Mouse (Mus musculus): ENCODE data around the gene Scaf8. TPM values are rescaled to one million over a fixed set of nuclear protein-coding genes. Genes with fewer than 3 reads are reported as not detected.
"Not testable (repeated sequence)": the region's sequence is repeated elsewhere in the genome, so short reads cannot be mapped to it uniquely, and the experiment has no call there.

Scaf8 gene
- polyA plus RNA-seq, 1 experiment from 2014 or later: 22.7 TPM

DNA sequence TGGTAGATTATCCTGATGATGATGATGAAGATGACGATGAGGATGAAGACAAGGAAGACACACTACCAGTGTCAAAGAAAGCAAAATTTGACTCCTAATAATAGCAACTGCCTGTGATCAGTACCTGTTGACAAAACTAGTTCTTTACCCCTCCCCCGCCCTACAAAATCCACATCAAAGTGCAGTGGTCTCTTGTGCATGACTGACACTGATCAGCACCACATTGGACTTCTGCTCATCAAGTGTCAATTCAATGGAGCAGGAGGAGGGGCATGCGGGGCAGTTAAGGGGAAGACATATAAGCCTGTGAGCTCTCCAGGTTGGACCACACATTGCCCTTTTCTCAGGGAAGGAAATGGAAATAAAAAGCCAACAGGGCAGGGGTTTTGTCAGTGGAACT lies 29.6 kb upstream of the Scaf8 start:
- Histone ChIP-seq H3K36me3 (no peaks in the 10 kb centered on the region), H3K27me3 (no peaks in the 10 kb centered on the region), H3K4me2 (peak overlapping the region; percentile 65), H3K4me1 (0 out of 2 replicates have a peak, but pooled peaks cover 4% of the 10 kb centered on the region), H3K9ac (peak overlapping the region; percentile 68; the same call in 1 of the 2 replicates), H3K27ac (peak overlapping the region; percentile 93; the same call in 1 of the 2 replicates), H3K4me3 (peak overlapping the region; percentile 51), H3K9me3 (peaks cover 3% of the 10 kb centered on the region)
- ATAC-seq (ENCODE audit: insufficient number of reproducible peaks, insufficient read depth, low FRiP score, low TSS enrichment, low read depth): no peak
- 58% methylated on average over 3 of the region's 3 CpGs for WGBS

DNA sequence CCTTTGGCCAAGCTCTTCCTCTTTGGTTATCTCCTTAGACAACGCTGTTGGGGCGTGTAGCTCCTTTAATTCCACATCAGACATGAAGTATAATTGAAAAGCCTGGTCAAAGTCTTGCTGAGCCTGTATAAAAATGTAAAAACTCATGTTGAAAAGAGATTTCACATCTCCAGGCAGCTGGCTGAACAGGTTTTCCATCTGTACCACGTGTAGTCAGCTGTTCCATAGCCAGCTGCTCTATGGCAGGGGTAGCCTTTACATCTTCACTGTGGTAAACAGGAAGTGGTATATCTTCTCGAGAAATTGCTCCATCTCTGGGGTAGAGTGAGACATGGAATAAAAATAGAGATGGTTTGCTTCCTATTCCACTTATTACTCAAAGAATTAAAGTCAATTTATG lies 22.1 kb upstream of the Scaf8 start:
- Histone ChIP-seq H3K36me3 (no peaks in the 10 kb centered on the region), H3K4me2 (no peak overlapping the region), H3K9me3 (no peaks in the 10 kb centered on the region), H3K27ac (no peak overlapping the region), H3K27me3 (no peaks in the 10 kb centered on the region), H3K4me3 (no peak overlapping the region), H3K9ac (no peak overlapping the region), H3K4me1 (no peaks in the 10 kb centered on the region; the same call in 1 of the 2 replicates)
- 44% methylated on average over 4 of the region's 4 CpGs for WGBS
- no peak for ATAC-seq (ENCODE audit: insufficient number of reproducible peaks, insufficient read depth, low FRiP score, low TSS enrichment, low read depth)

DNA sequence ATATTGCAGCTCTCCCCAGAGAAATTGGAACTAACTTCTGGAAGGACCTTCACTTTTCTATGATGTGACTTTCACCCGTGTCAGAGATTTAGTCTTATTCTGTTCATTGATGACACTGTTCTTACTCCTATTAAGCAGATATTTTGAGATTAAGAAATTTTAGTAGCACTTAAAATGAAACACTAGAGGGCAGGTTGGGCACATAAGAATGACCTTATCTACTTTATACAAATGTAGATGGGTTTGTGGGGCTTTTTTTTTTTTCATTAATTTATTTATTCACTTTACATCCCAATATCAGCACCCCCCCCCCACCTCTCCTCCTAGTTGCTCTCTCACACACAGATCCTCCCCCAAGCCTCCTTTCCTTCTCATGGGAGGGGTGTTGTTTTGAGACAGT lies 15.5 kb upstream of the Scaf8 start:
- H3K4me3 ChIP-seq; H3K4me2 ChIP-seq; H3K4me1 ChIP-seq; H3K27ac ChIP-seq; H3K36me3 ChIP-seq; H3K27me3 ChIP-seq; H3K9ac ChIP-seq; ATAC-seq (ENCODE audit: insufficient number of reproducible peaks, insufficient read depth, low FRiP score, low TSS enrichment, low read depth); H3K9me3 ChIP-seq: not testable (repeated sequence)
- WGBS: 83% methylated on average over 1 of the region's 1 CpGs

DNA sequence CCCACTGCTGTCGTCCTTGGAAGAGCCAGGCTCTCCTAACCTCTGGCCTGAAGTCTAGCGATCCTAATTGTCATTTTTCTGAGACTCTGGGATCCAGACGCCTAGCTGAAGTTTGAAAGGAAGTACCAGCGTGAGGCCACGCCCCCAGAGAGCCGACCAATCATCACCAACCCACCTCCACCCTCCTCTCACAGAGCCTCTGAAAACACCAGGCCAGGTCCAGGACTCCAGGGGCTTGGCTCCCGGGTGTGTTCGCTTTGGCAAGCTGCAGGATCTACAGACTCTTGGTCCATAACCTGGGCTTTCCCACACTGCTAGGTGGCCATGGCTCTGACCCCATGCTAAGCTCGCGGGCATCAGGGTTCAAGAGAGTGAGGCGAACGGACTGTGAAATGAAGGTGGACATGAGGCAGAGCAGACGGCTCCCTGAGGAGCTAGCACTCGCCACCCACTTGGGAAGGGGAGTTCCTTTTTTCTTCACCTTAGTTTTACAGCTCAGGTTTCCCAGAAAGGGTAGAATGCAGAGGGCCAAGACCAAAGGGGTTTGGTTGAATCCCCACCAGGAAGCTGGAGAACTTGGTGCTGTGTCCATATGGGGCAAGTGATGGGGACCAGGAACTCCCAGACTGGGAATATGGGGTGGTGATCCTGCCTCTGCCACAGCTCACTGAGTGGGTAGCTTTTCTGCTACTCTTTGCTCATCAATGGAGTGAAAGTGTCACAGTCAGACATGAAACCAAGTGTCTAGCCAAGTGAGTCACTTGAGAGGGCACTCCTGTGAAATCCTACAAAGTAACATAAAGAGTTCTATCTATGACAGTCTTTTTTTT lies 12.2 kb upstream of the Scaf8 start:
- WGBS: 4% methylated on average over 14 of the region's 14 CpGs
- peaks cover 5% of the 10 kb centered on the region; the same call in 1 of the 2 replicates for H3K4me1 ChIP-seq
- H3K36me3 ChIP-seq: no peaks in the 10 kb centered on the region
- no peaks in the 10 kb centered on the region for H3K27me3 ChIP-seq
- peak overlapping the region; percentile 70 for H3K4me2 ChIP-seq
- no peak overlapping the region for H3K27ac ChIP-seq
- ATAC-seq (ENCODE audit: insufficient number of reproducible peaks, insufficient read depth, low FRiP score, low TSS enrichment, low read depth): peak; percentile 76
- H3K9me3 ChIP-seq: no peaks in the 10 kb centered on the region
- H3K9ac ChIP-seq: peak overlapping the region; percentile 71
- peak overlapping the region; percentile 43 for H3K4me3 ChIP-seq

DNA sequence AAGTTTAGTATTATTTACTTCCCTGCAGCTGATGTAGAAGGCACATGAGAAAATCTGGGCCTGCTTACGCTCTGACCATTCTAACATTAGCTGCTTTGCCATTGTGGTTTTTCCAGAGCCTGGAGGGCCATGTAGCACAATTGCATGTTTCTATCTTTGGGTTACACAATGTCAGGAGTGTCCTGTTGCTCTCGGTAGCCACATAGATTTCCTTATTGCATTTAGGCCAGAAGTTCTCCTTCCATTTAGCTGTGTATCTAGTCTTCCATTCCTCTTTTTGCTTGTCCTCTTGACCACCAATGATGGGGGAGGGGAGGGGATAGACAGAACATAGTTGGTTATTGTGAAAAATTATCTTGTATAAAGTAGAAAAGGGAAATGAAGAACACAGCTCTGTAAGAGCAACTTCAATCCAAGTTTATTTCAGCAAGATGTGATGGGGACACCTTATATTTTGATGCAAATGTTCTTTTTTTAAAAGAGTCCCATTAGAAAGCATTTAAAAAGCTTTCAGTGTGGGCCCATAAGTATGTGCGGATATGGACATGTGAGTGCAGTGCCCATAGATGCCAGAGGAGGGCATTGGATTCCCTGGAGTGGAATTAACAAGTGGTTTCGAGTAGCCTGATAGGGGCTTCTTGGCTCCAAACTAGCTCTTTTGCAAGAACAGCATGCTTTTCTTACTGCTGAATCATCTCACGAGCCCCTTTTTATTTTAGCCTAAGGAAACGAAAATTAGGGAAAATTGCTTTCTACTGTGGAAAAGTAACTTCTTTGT lies 10.4 kb upstream of the Scaf8 start:
- no peaks in the 10 kb centered on the region for H3K27me3 ChIP-seq
- no peak overlapping the region for H3K4me3 ChIP-seq
- no peaks in the 10 kb centered on the region for H3K9me3 ChIP-seq
- peaks cover 5% of the 10 kb centered on the region; the same call in 1 of the 2 replicates for H3K4me1 ChIP-seq
- no peak overlapping the region for H3K9ac ChIP-seq
- 82% methylated on average over 6 of the region's 6 CpGs for WGBS
- no peak for ATAC-seq (ENCODE audit: insufficient number of reproducible peaks, insufficient read depth, low FRiP score, low TSS enrichment, low read depth)
- no peak overlapping the region for H3K4me2 ChIP-seq
- no peak overlapping the region for H3K27ac ChIP-seq
- no peaks in the 10 kb centered on the region for H3K36me3 ChIP-seq

DNA sequence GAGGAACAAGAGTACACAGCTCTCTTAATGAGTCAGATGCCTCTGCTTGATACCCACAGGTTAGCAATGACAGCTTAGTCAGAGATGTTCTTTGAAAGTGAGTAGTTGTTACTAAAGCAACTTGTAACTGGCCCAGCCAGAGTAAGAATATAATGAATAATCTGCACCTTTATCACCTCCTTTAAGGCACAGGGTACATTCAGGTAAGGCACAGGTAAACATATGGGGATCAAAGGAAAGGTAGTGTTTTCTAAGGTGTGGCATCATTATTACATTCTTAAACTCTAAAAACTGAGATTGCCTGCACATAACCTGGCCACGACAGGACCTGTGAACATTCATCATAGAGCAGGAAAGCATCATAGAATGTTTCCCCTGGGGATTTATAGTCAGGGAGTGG lies 9.8 kb upstream of the Scaf8 start:
- Histone ChIP-seq H3K9ac (no peak overlapping the region), H3K27ac (no peak overlapping the region), H3K27me3 (no peaks in the 10 kb centered on the region), H3K9me3 (no peaks in the 10 kb centered on the region), H3K36me3 (no peaks in the 10 kb centered on the region), H3K4me2 (no peak overlapping the region), H3K4me1 (peaks cover 5% of the 10 kb centered on the region; the same call in 1 of the 2 replicates), H3K4me3 (no peak overlapping the region)
- WGBS: 87% methylated on average over 1 of the region's 1 CpGs
- ATAC-seq (ENCODE audit: insufficient number of reproducible peaks, insufficient read depth, low FRiP score, low TSS enrichment, low read depth): no peak

DNA sequence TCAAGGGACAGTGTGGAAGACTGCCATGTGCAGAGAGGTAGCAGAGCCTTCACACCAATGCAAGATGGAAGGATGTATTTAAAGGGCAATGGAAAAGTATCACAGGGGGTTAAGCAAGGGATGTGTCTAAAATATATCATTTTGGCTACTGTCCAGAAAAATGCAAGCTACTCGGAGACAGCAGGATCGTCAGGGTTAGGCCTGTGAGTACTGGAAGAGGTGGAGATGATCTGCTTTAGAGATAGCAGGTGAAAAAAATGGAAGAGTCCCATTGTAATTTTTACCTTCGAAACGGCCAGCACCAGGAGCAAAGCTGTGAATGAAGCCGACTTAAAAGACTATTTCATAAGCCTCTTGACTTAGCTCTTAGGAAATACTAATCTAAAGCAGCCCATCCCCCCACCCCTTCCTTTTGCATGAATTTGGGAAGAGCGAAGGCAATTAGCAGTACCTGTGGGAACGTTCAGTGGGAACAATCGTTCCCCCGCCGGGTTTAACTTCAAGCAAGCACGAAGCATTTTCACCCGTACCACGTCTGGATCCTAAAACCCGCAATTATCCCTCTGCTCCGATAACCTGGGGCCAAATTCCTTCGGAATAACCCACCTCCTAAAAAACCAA lies 925 bp upstream of the Scaf8 start:
- Histone ChIP-seq H3K36me3 (peaks cover 5% of the 10 kb centered on the region; the same call in 1 of the 2 replicates), H3K4me2 (peak overlapping the region; percentile 71), H3K4me1 (peaks cover 23% of the 10 kb centered on the region), H3K9me3 (no peaks in the 10 kb centered on the region), H3K27ac (peak overlapping the region; percentile 99), H3K27me3 (no peaks in the 10 kb centered on the region), H3K4me3 (peak overlapping the region; percentile 93), H3K9ac (peak overlapping the region; percentile 97)
- 1% methylated on average over 16 of the region's 16 CpGs for WGBS
- no peak for ATAC-seq (ENCODE audit: insufficient number of reproducible peaks, insufficient read depth, low FRiP score, low TSS enrichment, low read depth)

DNA sequence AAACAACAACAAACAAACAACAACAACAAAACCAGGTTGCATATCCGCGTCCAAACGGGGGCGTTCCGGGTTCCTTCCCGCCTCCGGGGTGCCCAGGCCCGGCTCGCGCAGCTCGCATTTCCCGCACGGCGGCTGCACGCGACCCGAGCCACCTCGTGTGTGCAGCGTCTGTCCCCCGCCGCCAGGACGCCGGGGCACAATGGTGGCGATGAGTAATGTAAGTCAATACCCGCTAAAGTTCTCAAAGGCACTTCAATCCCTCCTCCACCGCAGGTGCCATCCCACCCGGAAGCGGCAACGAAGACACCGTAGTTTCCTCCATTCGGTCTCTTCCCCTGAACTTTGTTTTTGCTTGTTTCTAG lies 433 bp upstream of the Scaf8 start:
- Histone ChIP-seq H3K27me3 (no peaks in the 10 kb centered on the region), H3K27ac (peak overlapping the region; percentile 99), H3K4me3 (peak overlapping the region; percentile 93), H3K9me3 (no peaks in the 10 kb centered on the region), H3K4me1 (peaks cover 23% of the 10 kb centered on the region), H3K9ac (peak overlapping the region; percentile 97), H3K36me3 (peaks cover 5% of the 10 kb centered on the region; the same call in 1 of the 2 replicates), H3K4me2 (peak overlapping the region; percentile 71)
- WGBS: under 1% methylated on average over 31 of the region's 31 CpGs
- peak; percentile 78 for ATAC-seq (ENCODE audit: insufficient number of reproducible peaks, insufficient read depth, low FRiP score, low TSS enrichment, low read depth)

DNA sequence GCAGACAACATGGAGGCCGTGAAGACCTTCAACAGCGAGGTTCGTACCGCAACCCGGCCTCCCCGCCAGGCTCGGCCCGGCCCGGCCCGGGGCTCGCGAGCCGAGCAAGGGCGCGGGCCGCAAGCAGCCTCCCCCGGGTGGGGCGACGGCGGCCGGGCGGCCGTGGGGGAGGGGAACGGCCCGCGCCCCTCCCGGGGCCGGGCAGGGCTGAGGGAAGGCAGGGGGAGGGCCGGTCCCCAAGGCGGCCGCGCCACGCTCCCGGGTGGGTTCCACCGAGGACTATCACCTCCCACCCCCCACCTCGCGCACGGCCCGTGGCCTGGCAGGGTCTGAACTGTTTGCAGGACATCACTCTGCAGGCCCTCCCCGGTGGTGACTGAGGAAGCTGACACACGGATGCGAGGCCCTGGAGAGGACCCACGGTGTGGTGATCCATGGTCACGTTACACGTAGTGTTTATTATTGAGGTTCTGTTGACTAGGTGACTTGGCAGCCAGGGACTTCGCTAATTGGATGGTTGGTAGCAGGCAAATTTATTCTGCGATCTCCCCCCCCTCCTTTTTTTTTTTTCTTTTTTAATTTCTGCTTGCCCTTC lies 705 bp downstream of the Scaf8 start:
- Histone ChIP-seq H3K4me3 (peak overlapping the region; percentile 93), H3K4me2 (peak overlapping the region; percentile 71), H3K9me3 (no peaks in the 10 kb centered on the region), H3K9ac (peak overlapping the region; percentile 97), H3K36me3 (peaks cover 5% of the 10 kb centered on the region; the same call in 1 of the 2 replicates), H3K27ac (peak overlapping the region; percentile 99), H3K27me3 (no peaks in the 10 kb centered on the region), H3K4me1 (peaks cover 23% of the 10 kb centered on the region)
- ATAC-seq (ENCODE audit: insufficient number of reproducible peaks, insufficient read depth, low FRiP score, low TSS enrichment, low read depth): peak; percentile 68; the same call in 1 of the 2 replicates
- under 1% methylated on average over 45 of the region's 47 CpGs for WGBS

DNA sequence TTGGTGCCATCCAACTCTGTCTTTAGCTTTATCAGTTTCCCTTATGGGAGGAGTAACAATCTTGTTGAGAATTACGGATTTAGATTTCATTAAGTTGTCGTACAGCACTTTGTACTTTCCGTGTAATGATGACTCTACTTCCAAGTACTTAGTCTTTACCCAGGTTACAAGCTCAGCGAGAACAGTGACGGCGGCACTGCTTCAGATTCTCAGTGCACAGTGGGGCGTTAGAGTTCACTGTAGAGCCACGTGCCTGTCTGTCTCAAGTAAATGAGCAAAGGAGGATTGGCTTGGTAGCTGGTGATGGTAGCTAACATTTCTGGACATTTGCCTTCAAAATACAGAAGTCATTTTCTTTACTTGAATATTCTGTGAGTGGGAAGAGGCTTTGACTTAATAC lies 6.2 kb downstream of the Scaf8 start:
- peaks cover 17% of the 10 kb centered on the region for H3K4me1 ChIP-seq
- not testable (repeated sequence) for ATAC-seq (ENCODE audit: insufficient number of reproducible peaks, insufficient read depth, low FRiP score, low TSS enrichment, low read depth); H3K4me2 ChIP-seq; H3K27me3 ChIP-seq; H3K36me3 ChIP-seq; H3K27ac ChIP-seq; H3K9me3 ChIP-seq; H3K4me3 ChIP-seq; H3K9ac ChIP-seq
- 86% methylated on average over 8 of the region's 8 CpGs for WGBS

DNA sequence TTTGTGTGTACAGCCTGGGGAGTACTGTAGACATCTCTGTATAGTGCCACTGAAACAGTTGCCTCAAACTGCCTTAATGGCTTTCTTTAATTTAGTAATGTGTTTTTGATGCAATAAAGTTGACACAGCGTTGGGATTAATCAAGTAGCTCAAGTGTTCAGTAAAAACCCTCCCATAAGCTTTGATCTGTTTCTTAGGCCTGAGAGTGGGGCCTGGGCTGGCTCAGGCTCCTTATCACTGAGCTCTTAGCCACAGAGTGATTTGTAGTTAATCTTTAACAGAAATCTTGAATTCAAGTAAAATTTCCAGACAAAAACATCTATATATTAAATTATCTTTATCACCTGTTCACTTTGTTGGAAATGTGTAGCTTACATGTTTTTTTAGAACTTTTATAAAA lies 8.8 kb downstream of the Scaf8 start:
- ATAC-seq (ENCODE audit: insufficient number of reproducible peaks, insufficient read depth, low FRiP score, low TSS enrichment, low read depth); H3K27me3 ChIP-seq; H3K36me3 ChIP-seq; H3K9me3 ChIP-seq; H3K4me3 ChIP-seq; H3K4me1 ChIP-seq; H3K27ac ChIP-seq; H3K9ac ChIP-seq; H3K4me2 ChIP-seq: not testable (repeated sequence)
- WGBS: 80% methylated on average over 1 of the region's 1 CpGs

Measured in embryonic facial prominence, embryonic 13.5 days (tissue).